Mouse (Mus musculus) spleen, embryonic (tissue): ENCODE data around the gene Paqr7.
"Not testable (repeated sequence)": the region's sequence is repeated elsewhere in the genome, so short reads cannot be mapped to it uniquely, and the experiment has no call there.

Experiments used
- CTCF ChIA-PET: fragments of 350-600 bp; sonication (Branson Sonifier 250); formaldehyde crosslinking; loops from one replicate; lab custom pipeline; 2022; lab: Charles Lee

The Paqr7 gene

DNA sequence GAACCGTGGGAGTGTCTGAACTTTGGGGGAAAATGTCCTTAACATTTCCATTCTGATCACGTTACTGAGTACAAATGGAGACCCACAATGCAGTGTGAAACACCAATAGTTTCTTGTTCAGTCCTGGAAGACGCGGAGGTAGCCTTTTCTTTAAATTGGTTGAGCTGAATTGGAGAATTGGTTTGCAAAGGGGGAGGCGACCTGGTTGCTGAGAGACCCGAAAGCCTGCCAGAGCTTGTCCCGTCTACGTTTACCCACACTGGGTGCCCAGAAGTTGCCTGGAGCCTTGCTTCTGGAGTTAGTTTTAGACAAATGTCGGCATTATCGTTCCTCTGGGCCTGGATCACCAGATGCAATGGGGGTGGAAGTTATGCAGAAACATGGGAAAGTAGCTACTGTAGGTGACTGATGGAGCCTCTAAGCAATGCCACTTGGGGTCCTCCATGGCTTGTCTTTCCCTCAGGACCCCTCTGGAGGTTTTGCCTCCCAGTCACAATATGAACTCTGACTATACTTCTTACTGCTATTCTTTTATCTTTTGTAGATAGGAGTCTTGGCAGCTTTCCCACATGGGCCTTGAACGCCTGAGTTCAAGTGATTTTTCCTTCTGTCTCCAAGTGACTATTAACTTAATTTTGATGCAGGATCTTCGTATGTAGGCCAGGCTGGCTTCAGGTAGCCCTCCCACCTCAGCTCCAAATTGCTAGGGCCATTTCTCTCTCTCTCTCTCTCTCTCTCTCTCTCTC is 1.7 kb downstream of the Paqr7 start:
- CTCF ChIA-PET: interaction anchor here (0.5 to 0.6 kb wide), 5 partner anchors 131 to 1075 kb away, joined by 3 to 8 read pairs (median 3); no protein-coding TSS in a partner anchor

GRCm38 (mm10) chr4:134498983-134499382 is 2.5 kb downstream of the Paqr7 start:
- CTCF ChIA-PET: not testable (repeated sequence)

- CTCF ChIA-PET: no interaction called here
Observed at GRCm38 (mm10) chr4:134501095-134501494, 4.6 kb downstream of the Paqr7 start.

GRCm38 (mm10) chr4:134503686-134504357 is 7.3 kb downstream of the Paqr7 start:
- CTCF ChIA-PET: no interaction called here

DNA sequence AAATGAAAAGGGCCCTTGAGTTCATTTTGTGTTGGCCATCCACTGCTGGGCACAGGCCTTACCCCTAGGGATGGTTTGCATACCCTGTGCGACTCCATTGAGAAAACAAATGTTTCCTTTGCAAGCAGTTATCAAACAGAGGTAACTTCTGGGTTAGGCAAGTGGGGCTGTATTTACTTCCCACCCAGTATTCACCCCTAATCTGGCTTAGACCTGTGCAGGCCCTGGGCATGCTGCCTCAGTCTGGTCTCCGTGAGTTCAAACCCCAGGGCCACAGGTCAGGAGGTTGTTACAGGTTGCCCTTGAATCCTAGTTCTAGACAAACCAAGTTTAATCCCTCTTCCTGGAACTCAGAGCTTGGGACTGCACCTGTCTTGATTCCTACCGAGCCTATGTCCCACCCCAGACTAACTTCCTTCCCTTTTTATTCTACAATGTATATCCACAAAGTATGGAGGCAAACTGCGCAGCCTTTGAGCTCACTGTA is 8.8 kb downstream of the Paqr7 start:
- CTCF ChIA-PET: interaction anchor here (0.7 kb wide), 1 partner anchor 742 kb away, joined by 14 read pairs; no protein-coding TSS in a partner anchor

DNA sequence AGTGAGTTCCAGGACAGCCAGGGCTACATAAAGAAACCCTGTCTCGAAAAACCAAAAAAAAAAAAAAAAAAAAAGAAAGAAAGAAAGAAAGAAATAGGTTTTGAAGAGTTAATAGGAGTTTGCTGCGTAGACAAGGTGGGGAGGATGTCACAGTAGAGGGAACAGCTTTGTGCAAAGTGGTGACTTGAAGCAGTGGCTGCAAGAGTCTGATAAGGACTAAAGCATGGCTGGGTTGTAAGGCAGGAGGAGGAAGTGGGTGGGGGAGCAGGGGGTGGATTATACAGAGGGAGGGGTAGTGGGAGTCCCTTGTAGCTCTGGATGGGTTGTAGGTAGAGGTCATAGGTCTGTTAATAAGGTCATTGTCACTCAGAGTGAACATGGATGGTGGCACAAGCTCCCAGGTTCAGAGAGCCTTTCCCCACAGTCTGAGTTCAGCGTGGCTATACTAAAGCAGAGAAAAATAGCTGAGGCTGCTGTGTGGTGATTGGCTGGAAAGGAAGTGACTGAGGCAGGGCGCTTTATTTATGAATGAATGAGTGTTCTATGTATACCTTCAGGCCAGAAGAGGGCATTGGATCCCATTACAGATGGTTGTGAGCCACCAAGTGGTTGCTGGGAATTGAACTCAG is 9.6 kb downstream of the Paqr7 start:
- CTCF ChIA-PET: interaction anchor here (0.7 kb wide), 1 partner anchor 741 kb away, joined by 14 read pairs; no protein-coding TSS in a partner anchor

- CTCF ChIA-PET: no interaction called here
Observed at GRCm38 (mm10) chr4:134506713-134507112, 10.2 kb downstream of the Paqr7 start.

DNA sequence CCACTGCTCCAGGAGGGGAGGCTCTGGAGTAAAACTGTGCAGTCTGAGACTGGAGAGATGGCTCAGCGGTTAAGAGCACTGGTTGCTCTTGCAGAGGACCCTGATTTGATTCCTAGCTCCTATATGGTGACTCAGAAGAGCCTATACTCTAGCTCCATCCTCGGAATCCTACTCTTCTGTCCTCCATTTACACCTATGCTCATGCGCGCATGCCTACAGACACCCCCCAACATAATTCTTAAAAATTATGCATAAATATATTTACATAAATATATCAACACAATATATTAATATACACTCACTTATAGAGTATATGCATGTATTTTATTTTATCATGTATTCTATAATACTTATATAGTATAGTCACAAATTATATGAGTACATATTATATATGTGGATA is 13.9 kb downstream of the Paqr7 start:
- CTCF ChIA-PET: no interaction called here

DNA sequence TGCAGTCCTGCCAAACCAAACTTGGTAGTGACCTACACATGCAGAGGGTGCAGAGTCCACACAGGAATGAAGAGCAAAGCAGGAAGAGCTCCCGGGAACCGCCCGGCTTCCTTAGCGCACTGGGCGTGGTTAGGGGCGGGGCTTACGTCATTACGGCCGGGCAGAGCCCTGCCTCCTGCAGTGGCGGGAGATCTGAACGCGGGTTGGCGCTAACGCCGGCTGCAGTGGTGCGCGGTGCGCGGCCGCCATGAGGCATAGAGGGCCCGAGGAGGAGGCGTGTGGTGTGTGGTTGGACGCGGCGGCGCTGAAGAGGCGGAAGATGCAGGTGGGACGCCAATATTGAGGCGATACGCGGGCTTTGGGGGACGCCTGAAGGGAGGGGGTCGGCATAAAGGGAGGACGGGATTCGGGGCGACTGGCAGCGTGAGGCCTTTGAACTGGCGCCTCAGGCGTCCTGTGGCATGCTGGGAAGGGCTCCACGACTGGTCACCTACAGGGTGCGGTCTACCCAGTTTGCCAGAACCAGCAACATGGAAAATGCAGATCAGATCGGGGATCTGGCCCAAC is 14.4 kb downstream of the Paqr7 start, which contains the start of gene Aunip:
Gene Aunip, plus strand, starts transcription at position 155 of the 567 bp plus-strand sequence.
- CTCF ChIA-PET: no interaction called here

DNA sequence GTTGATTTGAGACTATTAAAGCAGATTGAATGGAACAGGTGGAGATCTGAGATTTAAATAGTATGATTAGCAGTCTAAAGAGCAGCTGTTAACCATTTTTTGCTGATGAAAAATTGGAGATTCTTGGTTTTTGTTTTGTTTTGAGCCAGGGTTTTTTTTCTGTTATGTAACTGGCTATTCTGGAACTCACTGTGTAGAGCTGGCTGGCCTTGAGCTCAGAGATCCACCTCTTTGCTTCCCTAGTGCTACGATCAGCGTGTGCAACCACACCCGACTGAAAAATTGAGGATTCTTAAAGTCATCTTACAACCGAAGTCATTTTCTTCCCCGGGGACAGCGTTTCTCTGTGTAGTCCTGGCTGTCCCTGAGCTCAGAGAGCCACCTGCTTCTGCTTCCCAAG is 15.2 kb downstream of the Paqr7 start:
- CTCF ChIA-PET: no interaction called here

- CTCF ChIA-PET: no interaction called here
Observed at GRCm38 (mm10) chr4:134512798-134513197, 16.3 kb downstream of the Paqr7 start.

DNA sequence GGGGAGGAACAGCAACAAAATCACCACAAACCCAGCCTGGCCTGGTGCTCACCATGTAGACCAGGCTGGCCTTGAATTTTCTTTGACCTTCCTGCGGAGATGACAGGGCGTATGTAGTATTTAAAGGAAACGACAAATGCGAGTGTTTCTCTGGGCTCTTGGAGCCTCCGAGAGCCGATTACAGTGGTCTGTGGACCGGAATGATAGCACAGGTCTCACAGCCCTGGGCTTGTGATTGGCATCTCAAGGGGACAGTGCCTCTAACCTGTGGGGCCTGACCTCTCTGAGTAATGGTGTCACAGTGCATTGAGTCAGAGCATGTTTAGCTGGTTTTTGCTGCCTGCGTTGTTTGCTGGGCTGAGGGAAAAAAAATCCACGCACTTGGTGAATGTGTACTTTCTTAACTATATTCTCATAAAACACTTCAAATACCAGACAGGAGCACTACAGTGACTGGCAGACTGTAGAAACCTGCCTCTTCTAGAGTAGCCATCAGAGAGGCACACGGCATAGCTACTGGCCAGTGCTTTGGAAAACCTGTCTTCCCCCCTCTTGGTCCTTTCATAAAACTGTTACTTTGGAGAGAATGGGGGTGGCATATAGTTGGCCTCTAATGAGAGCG is 17.9 kb downstream of the Paqr7 start:
- CTCF ChIA-PET: no interaction called here

GRCm38 (mm10) chr4:134515614-134516013 is 19.1 kb downstream of the Paqr7 start:
- CTCF ChIA-PET: interaction anchor here (0.7 to 0.9 kb wide), 2 partner anchors 23 to 1440 kb away, joined by 3 read pairs; no protein-coding TSS in a partner anchor

DNA sequence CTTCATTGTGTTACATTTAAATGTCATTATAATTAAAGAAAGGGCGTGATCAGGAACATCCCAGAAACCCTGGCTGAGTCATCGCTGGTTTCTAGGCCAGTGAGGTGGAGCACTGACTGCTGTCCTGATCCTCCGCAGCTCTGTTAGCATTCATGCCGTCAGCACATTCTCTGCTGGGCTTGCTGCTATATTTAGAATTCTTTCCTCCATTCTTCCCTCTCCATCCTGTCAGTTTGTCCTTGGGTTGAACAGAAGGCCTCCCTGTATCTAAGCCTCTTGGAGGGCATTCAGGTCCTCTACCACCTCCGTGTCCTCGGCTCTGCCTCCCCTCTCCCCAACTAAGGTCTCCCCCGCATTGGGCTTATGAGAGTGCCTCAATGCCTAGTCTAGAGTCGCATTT is 20.5 kb downstream of the Paqr7 start:
- CTCF ChIA-PET: no interaction called here

- CTCF ChIA-PET: no interaction called here
Observed at GRCm38 (mm10) chr4:134517719-134518118, 21.2 kb downstream of the Paqr7 start.

DNA sequence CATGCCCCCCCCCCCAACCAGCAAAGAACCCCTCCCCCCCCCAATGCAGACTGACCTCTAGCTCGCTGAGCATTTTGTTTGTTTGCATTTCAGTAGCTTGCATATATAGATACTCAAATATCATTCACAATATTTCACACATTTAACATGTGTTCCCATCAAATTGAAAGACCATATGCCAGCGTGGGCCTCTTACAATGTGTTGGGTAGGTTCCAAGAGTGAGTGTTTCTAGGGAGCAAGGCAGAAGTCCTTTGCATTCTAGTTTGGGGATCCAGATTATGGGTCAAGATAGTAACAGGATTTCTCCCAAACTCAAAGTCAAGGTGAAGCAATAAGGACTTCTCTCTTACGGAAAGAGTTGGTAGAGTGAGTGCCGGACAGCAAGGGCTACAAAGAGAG is 22.0 kb downstream of the Paqr7 start:
- CTCF ChIA-PET: interaction anchor here (0.6 kb wide), 2 partner anchors 16 to 226 kb away, joined by 5 to 7 read pairs; no protein-coding TSS in a partner anchor

DNA sequence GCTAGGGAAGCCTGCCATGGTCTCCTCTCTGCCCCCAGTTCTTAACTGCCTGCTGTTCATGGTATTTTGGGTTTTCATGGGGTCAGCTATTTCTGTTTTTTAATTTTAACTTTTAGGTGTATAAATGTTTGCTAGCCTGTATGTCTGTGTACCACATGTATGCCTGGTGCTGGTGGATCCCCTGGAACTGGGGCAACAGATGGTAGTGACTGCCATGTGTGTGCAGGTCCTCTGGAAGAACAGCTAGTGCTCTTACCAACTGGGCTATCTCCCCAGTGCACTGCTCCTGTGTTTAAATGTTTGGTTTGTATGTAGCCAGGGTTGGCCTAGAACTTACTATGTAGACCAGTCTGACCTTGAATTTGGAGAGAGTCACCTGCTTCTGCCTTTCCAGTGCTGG is 22.8 kb downstream of the Paqr7 start:
- CTCF ChIA-PET: no interaction called here

DNA sequence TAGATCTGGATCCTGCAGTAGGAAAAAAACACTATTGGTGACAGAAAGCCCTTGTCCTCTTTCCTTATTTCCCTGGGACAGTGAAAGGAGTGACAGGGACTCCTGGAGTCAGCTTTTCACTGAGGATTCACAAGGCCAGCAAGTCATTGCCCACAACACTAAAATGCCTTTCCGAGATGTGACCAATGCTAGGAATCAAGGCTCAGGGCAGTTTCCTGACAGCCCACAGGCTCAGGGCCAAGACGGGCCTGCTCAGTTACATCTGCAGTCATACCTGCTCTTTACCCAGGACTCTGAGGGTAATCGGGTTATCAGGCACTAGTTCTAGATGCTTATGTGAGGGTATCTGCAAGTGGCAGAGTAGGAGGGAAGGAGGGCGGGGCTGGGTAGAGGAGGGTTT is 26.9 kb downstream of the Paqr7 start:
- CTCF ChIA-PET: no interaction called here

DNA sequence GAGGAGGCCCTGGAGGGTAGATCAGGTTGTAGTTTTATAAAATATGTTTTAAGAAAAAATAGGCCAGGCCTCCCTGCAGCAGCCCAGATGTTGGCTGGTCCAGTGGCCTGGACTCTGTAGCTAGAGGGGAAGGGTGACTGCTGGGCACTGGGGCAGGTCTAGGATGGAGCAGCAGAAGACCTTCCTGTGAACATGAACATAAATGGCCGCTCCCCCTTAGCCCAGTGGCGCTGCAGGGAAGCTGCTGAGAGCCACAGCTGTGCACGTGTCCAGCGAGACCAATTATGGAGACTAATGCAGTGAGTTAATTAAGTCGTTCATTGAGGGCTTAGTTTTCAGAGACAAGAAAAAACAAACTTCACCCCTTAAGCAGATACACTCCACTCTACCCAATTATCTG is 29.3 kb downstream of the Paqr7 start:
- CTCF ChIA-PET: no interaction called here

DNA sequence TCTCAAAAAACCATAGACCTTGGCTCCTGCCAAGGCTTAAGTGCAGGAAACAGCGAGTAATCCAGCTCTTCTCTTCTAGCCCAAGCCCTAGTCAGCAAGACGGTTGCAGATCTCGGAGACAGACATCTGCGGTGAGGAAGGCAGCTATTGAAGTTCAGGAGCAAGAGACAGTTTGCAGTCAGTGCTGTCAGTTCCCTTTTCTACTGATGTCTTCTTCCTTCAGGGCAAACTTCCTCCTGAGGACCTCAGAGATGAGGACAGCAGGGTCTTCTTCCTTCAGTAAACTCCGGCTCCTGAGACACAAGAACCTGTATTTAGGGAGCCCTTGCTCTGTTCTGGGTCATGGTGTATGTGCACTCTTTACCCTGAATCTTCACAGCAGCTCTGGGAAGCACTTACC is 29.7 kb downstream of the Paqr7 start:
- CTCF ChIA-PET: no interaction called here

GRCm38 (mm10) chr4:134532928-134533327 is 36.4 kb downstream of the Paqr7 start:
- CTCF ChIA-PET: no interaction called here
